Mouse (Mus musculus) lung, postnatal 0 days (tissue): Measurements from ENCODE around the gene Fam178b. TPM values are rescaled to one million over a fixed set of nuclear protein-coding genes. Genes with fewer than 3 reads are reported as not detected.
"Not testable (repeated sequence)": the region's sequence is repeated elsewhere in the genome, so short reads cannot be mapped to it uniquely, and the experiment has no call there.

ENCODE experiments used
- ATAC-seq: fragments of 200-750 bp; cut with Nextera tagmentation; 2 replicates; pipeline ENCODE4 v1.8.0; 2017; ENCODE audit warnings: moderate library complexity
- DNase-seq: peaks from one replicate; pipeline ENCODE4 v3.0.0-alpha.2; 2016; ENCODE audit warnings: low spot score
- H3K27ac ChIP-seq: fragments of 300-500 bp; sonication (generic); 2 replicates; pipeline ENCODE4 v1.5.1; 2014; ENCODE audit warnings: antibody characterized with exemption, mild to moderate bottlenecking, low read length, mixed read lengths
- H3K27me3 ChIP-seq: fragments of 300-500 bp; sonication (generic); replicated peaks from 2 replicates; pipeline ENCODE4 v1.6.1; 2014; ENCODE audit warnings: low read length, mixed read lengths; ENCODE audit not compliant: insufficient read depth
- H3K36me3 ChIP-seq: fragments of 300-500 bp; sonication (generic); 2 replicates; pipeline ENCODE4 v1.6.1; 2014; ENCODE audit warnings: low read length, mixed read lengths; ENCODE audit not compliant: insufficient read depth
- H3K4me1 ChIP-seq: fragments of 300-500 bp; sonication (generic); 2 replicates; pipeline ENCODE4 v1.6.1; 2014; ENCODE audit warnings: antibody characterized with exemption, low read depth, low read length, mixed read lengths; ENCODE audit not compliant: insufficient read depth
- H3K4me2 ChIP-seq: fragments of 300-500 bp; sonication (generic); replicated peaks from 2 replicates; pipeline ENCODE4 v1.6.1; 2014; ENCODE audit warnings: low read depth, mild to moderate bottlenecking, low read length, moderate library complexity, mixed read lengths
- H3K4me3 ChIP-seq: fragments of 300-500 bp; sonication (generic); 2 replicates; pipeline ENCODE4 v1.5.1; 2014; ENCODE audit warnings: low read depth, low read length
- H3K9ac ChIP-seq: fragments of 300-500 bp; sonication (generic); replicated peaks from 2 replicates; pipeline ENCODE4 v1.6.1; 2014; ENCODE audit warnings: low read depth, mild to moderate bottlenecking
- H3K9me3 ChIP-seq: fragments of 300-500 bp; sonication (generic); 2 replicates; pipeline ENCODE4 v1.6.1; 2016; ENCODE audit warnings: low read length, mixed read lengths
- CTCF ChIP-seq: IDR thresholded peaks from 2 replicates; pipeline ENCODE4 v1.5.1; 2016; ENCODE audit warnings: antibody characterized with exemption, mild to moderate bottlenecking
- EP300 ChIP-seq: IDR thresholded peaks from 2 replicates; pipeline ENCODE4 v1.6.1; 2016; ENCODE audit warnings: antibody characterized with exemption, mild to moderate bottlenecking, control low read depth
- WGBS: fragments of 180-500 bp; shearing (Covaris S2); extraction: QIAGEN DNeasy Blood & Tissue Kit; methylation state at CpG from one replicate; pipeline ENCODE4 v1.1.7; 2014; 5-methylcytosine and 5-hydroxymethylcytosine counted together
- polyA plus RNA-seq: library from polyadenylated mRNA; unstranded; fragments of >200 nt; fragmentation: Nextera tagmentation; extraction: Ambion mirVana; gene quantifications from 2 replicates; pipeline ENCODE4 v1.2.1, GENCODE M21; 2015

Gene Fam178b
- polyA plus RNA-seq, 1 experiment from 2014 or later: 5.1 TPM

DNA sequence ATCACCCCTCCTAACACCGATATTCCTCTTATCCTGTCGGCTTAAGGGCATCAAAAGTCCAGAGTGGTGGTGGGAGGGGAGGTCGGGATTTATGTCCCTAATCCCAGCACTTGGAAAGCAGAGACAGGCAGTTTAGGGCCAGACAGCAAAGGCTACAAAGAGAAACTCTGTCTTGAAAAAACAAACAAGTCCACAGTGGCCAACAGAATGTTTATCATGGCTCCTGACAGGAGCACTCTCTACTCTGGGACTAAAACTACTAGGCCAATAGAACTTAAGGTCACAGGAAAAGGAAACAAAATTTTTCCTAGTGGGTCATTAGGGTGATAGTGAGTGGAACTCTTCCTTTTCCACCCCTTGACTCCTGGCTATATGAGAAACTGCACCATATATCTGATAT lies 8.0 kb downstream of the Fam178b start:
- TF ChIP-seq EP300: no peak
- TF ChIP-seq CTCF: no peak
- ATAC-seq (no peak), DNase-seq (no peak)
- Histone ChIP-seq H3K27me3 (no peaks in the 10 kb centered on the region), H3K36me3 (no peaks in the 10 kb centered on the region), H3K27ac (no peak overlapping the region), H3K4me1 (no peaks in the 10 kb centered on the region), H3K9me3 (no peaks in the 10 kb centered on the region), H3K4me3 (no peak overlapping the region), H3K4me2 (no peak overlapping the region), H3K9ac (no peak overlapping the region)
- 26% methylated on average over 3 of the region's 3 CpGs for WGBS

DNA sequence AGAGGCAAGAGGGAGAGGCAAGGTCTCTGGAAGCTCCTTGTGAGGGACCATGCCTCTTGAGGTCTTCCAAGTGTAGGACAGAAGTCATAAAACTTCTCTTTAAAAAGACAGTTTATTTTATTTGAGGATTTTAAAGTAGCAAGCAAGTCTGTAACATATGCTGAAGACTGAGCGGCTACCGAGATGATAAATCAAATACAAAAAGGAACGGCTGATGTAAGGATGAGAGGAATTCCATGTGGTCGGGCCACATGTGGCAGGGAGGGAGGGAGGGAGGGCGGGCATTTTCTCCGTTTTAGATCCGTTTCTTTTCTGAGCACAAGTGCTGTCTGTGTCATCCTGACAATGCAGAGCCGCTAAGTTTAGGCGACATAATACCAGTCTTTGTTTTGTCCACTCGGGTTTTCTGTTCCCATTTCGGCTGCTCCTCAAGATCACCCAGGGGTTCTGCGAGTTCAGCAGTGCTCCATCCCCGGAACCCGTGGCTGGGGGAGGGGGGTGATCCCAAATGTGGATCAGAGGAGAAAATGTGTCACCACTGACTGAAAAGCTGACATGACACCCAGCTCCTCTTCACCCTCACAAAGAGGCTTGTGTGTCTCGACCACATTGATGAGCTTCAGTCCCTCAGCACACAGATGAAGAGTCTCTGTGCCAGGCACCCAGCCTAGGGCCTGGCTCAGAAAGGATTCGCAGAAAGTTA lies 10.2 kb downstream of the Fam178b start:
- Histone ChIP-seq H3K27me3 (no peaks in the 10 kb centered on the region), H3K4me1 (no peaks in the 10 kb centered on the region), H3K27ac (no peak overlapping the region), H3K9ac (no peak overlapping the region), H3K4me3 (no peak overlapping the region), H3K36me3 (no peaks in the 10 kb centered on the region), H3K9me3 (no peaks in the 10 kb centered on the region), H3K4me2 (no peak overlapping the region)
- ATAC-seq (no peak), DNase-seq (no peak)
- TF ChIP-seq EP300 (no peak), CTCF (no peak)
- 48% methylated on average over 16 of the region's 16 CpGs for WGBS

DNA sequence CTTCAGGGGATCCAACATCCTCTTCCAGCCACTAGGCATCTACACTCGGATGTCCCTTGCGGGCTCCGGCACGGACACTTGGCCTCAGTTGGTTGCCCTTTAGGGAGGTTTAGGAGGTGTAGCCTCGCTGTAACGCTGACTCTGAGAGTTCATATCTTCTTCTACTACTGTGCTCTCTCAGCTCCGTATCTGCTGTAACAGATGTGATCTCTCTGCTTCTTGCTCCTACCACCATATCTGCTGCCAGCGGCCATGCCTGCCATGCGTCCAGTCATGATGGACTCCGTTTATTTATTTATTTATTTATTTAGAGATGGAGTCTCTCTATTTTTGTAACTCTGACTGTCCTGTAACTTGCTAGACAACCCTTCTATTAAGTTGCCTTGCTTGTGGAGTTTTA lies 11.7 kb downstream of the Fam178b start:
- H3K27me3 ChIP-seq: no peaks in the 10 kb centered on the region
- ATAC-seq: no peak
- H3K4me2 ChIP-seq: no peak overlapping the region
- no peak overlapping the region for H3K4me3 ChIP-seq
- H3K9me3 ChIP-seq: no peaks in the 10 kb centered on the region
- no peaks in the 10 kb centered on the region for H3K4me1 ChIP-seq
- DNase-seq: no peak
- no peak overlapping the region for H3K27ac ChIP-seq
- H3K36me3 ChIP-seq: no peaks in the 10 kb centered on the region
- no peak for TF ChIP-seq CTCF
- no peak for TF ChIP-seq EP300
- H3K9ac ChIP-seq: no peak overlapping the region
- 89% methylated on average over 10 of the region's 10 CpGs for WGBS

DNA sequence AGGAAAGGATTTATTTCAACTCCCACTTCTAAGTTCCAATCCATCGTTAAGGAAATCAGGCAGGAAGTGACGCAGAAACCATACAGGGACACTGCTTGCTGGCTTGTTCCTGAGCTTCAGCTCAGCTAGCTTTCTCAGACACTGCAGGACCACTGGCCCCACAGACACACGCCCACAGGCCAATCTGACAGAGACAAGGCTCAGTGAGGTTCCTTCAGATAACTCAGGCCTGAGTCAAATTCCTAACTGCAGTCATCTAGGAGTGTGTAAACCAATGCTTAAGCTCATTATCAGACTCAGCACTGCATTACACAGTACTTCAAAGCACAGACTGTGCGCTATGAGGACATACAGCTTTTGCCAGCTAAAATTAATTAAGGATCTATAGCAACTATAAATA lies 12.7 kb downstream of the Fam178b start:
- Histone ChIP-seq H3K4me1 (no peaks in the 10 kb centered on the region), H3K27me3 (no peaks in the 10 kb centered on the region), H3K27ac (no peak overlapping the region), H3K9ac (no peak overlapping the region), H3K36me3 (no peaks in the 10 kb centered on the region), H3K9me3 (no peaks in the 10 kb centered on the region), H3K4me2 (no peak overlapping the region), H3K4me3 (no peak overlapping the region)
- ATAC-seq: no peak
- DNase-seq: no peak
- TF ChIP-seq EP300: no peak
- no peak for TF ChIP-seq CTCF
- WGBS: 56% methylated on average over 4 of the region's 4 CpGs

DNA sequence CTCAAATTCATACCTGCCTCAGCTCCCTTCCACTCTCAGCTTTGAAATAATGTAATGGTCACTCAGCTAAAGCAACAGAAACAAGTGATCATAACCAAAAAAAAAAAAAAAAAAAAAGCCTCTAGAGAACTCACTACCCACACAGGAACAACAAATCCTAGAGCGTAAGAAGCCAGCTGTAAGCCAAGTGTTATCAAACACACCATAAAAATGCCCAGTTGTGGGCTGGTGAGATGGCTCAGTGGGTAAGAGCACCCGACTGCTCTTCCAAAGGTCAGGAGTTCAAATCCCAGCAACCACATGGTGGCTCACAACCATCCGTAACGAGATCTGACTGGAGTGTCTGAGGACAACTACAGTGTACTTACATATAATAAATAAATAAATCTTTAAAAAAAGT lies 15.0 kb downstream of the Fam178b start:
- not testable (repeated sequence) for H3K9ac ChIP-seq, H3K36me3 ChIP-seq, H3K9me3 ChIP-seq, ATAC-seq, H3K27me3 ChIP-seq, H3K4me3 ChIP-seq, H3K4me1 ChIP-seq, DNase-seq, H3K27ac ChIP-seq, H3K4me2 ChIP-seq
- WGBS: 67% methylated on average over 2 of the region's 4 CpGs

DNA sequence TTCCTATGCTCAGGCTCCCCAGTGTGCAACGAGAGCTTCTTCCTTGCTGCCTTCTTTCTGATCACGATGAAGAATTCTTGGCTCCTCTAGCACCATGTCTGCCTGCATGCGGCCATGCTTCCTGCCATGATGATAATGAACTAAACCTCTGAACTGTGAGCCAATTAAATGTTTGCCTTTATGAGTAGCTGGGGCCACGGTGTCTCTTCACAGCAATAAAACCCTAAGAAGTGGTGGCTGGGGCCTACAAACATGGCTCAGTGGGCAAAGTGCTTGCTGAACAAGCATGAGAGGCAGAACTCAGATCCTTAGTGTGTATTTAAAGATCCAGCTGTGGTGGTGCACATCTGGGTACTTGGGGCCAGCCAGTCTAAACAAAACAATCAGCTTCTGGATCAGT lies 17.0 kb downstream of the Fam178b start:
- 58% methylated on average over 4 of the region's 4 CpGs for WGBS
- DNase-seq (no peak), ATAC-seq (no peak)
- H3K4me3 ChIP-seq: no peak overlapping the region
- no peak overlapping the region for H3K9ac ChIP-seq
- no peaks in the 10 kb centered on the region for H3K4me1 ChIP-seq
- H3K27ac ChIP-seq: no peak overlapping the region
- H3K9me3 ChIP-seq: no peaks in the 10 kb centered on the region
- TF ChIP-seq EP300 (no peak), CTCF (no peak)
- no peaks in the 10 kb centered on the region for H3K27me3 ChIP-seq
- H3K36me3 ChIP-seq: no peaks in the 10 kb centered on the region
- H3K4me2 ChIP-seq: no peak overlapping the region
